Mouse (Mus musculus) kidney, postnatal 25 days (tissue): ENCODE data around the gene Kcnh1.

Experiments
- DNase-seq, 2 experiments: peaks; one replicate each; pipeline ENCODE4 v3.0.0; 2021; ENCODE audit warnings: mixed read lengths in 2 of 2

Kcnh1 gene

DNA sequence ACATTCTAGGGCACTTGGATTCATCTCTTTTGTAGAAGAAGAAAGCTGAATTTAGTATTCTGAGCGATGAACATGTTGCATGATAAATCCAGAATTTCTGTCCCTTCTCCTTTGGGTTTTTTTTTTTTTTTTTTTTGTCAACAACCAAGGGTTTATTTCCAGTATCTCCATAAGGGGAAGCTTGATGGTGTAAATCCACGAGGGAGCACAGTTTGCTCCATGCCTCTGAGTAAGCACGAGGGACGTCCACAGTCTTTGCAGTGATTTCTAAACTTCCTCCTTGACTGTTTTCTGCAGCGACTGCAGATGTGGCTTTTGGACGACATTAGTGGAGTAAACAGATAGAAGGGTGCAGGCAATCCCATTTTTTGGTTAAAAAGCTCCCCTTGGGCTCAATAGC lies 140.6 kb downstream of the Kcnh1 start:
- DNase-seq: no peak

- DNase-seq: no peak
Measured at GRCm38 (mm10) chr1:192336029-192336428, 145.5 kb downstream of the Kcnh1 start.

- no peak for DNase-seq
Measured at GRCm38 (mm10) chr1:192339361-192340077, 148.9 kb downstream of the Kcnh1 start.

GRCm38 (mm10) chr1:192341774-192342173 lies 151.2 kb downstream of the Kcnh1 start:
- DNase-seq: no peak

GRCm38 (mm10) chr1:192343996-192344395 lies 153.4 kb downstream of the Kcnh1 start:
- no peak for DNase-seq

DNA sequence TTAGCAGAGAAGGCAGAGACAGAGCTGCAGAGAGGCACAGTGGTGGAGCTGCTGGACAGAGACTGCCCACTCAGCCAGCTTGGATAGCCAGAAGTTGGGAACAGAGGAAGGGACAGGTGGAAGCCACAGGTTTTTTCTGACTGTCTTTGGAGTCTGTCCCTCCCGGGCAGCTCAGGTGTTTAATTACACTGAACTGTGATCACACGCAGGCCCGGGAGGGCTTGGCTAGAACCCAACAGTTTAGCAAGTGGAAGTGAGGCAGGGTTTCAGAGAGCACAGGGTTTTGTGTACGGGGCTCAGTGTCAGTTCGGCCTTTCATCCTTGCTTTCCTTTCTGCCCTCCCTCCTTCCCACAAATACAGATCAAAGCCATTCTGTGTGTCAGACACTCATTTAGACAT lies 156.8 kb downstream of the Kcnh1 start:
- peak in 1 of 2 experiments; percentile 18 for DNase-seq

GRCm38 (mm10) chr1:192356231-192356630 lies 165.7 kb downstream of the Kcnh1 start:
- DNase-seq: no peak

DNA sequence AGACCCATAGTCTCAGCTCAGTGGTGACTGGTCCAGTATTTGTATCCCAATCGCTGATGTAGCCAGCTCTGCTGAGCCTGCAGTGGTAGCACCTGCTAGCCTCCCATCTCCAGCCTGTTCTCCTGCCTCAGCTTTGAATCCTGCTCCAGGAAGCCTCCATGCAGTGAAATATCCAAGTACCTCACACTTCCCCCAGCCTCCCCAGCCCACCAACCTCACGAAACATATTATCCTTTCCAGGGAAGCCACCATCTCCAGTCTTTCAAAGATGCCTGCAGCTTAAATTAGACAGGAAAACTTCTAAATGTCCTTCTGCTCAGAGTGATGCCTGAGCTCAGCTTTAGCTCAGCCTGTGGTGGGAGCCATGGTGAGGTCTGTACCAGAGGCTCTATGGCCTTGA lies 168.6 kb downstream of the Kcnh1 start:
- no peak for DNase-seq

DNA sequence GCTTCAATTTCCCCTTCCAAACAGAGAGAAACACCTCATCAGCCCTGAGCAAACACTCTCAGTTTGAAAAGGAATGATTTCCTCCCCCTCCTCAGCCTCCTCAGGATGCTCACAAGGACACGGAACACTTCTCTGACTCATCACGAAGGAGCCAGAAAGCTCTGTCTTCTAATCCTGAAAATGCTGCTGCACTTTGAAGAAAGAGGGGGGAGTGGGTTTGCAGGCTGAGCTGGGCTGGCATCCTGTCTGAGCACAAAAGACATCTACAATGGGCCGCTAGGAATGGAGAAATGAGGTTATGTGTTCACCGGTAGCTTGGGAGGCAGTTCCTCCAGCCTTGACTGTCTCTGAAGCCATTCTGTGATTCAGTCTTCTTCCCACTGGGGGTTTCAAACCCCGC lies 177.8 kb downstream of the Kcnh1 start:
- DNase-seq: no peak

- DNase-seq: no peak
Measured at GRCm38 (mm10) chr1:192371943-192372614, 181.5 kb downstream of the Kcnh1 start.

- DNase-seq: peak in 1 of 2 experiments; percentile 21
Measured at GRCm38 (mm10) chr1:192378546-192379075, 188.0 kb downstream of the Kcnh1 start.

GRCm38 (mm10) chr1:192380596-192381041 lies 190.0 kb downstream of the Kcnh1 start:
- no peak for DNase-seq

DNA sequence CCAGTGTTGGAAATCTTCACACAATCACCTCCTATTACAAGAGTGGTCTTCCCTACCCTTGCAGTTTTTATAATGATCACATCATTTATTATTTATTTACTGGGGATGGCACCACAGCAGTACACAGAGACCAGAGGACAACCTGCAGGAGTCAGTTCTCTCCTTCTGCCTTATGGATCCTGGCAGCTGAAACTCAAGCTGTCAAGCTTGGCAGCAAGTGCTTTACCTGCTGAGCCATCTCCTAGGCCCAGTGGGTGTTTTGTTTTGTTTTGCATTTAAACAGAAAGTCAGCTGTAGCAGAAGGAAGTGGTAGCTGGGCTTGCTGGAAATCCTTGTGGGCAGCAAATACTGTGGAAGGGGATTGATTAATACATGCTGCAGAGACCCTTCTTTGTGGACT lies 197.1 kb downstream of the Kcnh1 start:
- DNase-seq: no peak

GRCm38 (mm10) chr1:192391041-192391440 lies 200.5 kb downstream of the Kcnh1 start:
- no peak for DNase-seq

- DNase-seq: no peak
Measured at GRCm38 (mm10) chr1:192392232-192392631, 201.7 kb downstream of the Kcnh1 start.

GRCm38 (mm10) chr1:192399667-192400490 lies 209.3 kb downstream of the Kcnh1 start:
- no peak for DNase-seq

DNA sequence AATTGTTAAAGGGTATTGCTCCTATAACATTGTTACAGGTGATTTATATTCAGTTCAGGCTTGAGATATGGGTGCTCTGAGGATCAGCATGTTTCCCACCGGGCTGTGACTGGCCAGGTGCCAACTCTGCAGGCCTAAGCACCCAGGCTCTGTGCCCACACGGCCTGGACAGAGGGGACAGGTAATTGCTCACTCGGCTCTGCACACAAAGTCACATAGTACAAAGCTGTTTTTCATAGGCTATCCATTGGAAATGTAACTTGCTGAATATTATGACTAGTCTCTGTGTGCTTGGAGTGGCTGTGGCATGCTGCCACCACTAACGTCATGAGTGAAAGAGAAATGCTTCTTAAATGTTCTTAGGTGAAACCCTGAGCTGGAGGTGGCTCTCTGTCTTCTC lies 210.4 kb downstream of the Kcnh1 start:
- DNase-seq: peak; percentile 68 to 76

- DNase-seq: no peak
Measured at GRCm38 (mm10) chr1:192402911-192403704, 212.5 kb downstream of the Kcnh1 start.

DNA sequence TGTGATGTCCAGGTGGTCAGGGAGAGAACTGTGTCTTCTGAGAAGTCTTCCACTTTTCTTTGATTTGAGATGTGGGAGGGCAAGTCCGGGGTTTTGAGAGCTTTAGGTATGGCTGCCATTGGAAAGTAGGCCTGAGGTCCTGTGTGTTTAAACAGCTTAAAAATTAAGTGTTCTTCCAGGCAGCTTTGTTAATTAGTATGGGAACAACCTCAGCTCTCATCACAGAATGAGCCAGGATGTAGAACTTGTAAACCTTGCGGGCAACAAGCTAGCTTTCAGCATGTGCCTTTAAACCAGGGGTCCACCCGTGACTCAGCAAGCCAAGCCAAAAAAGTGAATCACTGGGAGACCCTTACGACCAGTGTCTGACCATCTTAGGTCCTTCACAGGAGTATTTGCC lies 214.6 kb downstream of the Kcnh1 start:
- peak in 1 of 2 experiments; percentile 9 for DNase-seq

DNA sequence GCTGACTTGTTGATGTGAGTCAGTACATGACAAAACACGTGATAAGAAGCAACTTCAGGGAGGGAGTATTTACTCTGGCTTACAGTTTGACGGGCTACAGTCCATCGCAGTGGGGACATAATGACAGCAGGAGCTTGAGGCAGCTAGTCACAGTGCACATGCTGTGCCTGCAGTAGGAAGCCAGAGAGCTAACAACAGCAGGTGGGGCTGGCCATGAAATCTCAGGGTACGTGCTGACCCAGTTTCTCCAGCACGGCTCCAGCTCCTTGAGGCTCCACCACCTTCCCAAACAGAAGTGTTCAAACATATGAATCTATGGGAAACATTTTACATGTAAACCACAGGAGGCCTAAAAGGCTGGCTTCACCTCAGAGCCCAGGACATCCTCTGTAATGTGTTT lies 216.0 kb downstream of the Kcnh1 start:
- DNase-seq: no peak

DNA sequence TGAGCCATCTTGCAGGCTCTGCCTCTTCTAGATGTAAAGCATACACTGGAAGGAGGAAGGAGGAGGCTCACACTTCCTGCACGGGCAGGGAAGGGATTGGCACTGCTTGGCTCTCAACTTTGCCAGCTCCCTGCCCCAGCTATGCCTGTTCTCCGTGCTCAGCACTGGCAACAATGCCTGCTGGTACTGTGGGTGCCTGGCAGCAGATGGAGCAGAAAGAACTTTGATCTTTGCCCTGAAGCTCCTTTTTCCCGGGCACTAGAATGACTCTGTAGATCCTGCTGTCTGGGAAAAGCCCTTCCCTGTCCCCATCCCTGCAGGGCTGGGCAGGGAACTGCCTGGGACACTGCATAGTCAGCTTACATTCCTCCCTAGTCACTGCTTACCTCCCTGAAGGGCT lies 225.2 kb downstream of the Kcnh1 start:
- peak; percentile 73 to 90 for DNase-seq

DNA sequence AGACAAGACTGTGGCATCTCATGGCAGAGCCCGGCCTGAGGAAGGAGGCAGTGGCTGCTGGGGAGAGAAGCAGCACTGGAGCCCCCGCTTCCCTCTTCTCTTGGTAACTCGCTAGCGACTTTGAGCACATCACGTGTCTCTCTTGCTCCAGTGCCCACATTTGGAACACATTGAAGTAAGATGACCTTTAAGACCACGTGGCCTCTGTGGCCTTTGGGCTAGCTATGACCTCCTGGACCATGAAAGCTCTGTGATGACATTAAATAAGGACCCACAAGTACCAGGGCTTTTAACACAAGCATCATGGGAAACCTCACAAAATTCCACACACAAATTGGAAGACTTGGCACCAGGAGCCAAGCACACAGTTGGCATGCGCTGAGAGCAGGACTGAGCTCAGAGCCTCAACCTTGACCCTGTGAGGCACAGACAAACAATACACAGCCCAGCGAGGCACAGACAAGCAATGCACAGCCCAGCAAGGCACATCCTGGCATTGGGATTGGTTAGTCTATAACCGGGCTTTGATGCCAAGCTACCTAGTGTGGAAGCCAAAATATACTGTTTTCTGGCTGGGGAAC lies 225.8 kb downstream of the Kcnh1 start:
- DNase-seq: peak; percentile 60 to 75
